Mouse (Mus musculus) ovary, adult 10 weeks (tissue): ENCODE results near the gene Krtap1-5. TPM values are rescaled to one million over a fixed set of nuclear protein-coding genes. Genes with fewer than 3 reads are reported as not detected.

Source experiments
- polyA plus RNA-seq: library from polyadenylated mRNA; stranded (reverse); fragments of 350-450 nt; fragmentation: Illumina TruSeq; extraction: RNeasy Lipid Tissue Mini Kit (QIAGEN cat#74804); gene quantifications from one replicate; pipeline ENCODE4 v1.2.3, GENCODE M21; 2014

The Krtap1-5 gene
- not detected for polyA plus RNA-seq

DNA sequence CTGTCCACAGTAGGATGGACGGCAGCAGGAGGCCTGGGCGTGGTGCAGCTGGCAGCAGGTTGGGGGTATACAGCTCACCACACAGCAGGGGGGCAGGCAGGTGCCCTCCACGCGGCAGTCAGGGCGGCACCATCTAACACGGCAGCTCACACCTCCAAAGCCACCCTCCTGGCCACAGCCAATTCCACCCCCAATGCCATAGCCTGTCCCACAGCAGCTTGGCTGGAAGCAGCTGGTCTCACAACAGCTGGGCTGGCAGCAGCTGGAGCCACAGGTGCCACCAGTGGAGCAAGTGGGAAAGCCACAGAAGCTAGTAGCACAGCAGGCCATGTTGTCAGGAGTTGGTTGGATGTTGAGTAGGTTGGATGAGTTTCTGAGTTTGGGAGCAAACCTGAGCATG is at the start of gene Krtap1-5:
Gene Krtap1-5 (minus strand): TSS at position 381 of the 400 bp plus-strand sequence.

DNA sequence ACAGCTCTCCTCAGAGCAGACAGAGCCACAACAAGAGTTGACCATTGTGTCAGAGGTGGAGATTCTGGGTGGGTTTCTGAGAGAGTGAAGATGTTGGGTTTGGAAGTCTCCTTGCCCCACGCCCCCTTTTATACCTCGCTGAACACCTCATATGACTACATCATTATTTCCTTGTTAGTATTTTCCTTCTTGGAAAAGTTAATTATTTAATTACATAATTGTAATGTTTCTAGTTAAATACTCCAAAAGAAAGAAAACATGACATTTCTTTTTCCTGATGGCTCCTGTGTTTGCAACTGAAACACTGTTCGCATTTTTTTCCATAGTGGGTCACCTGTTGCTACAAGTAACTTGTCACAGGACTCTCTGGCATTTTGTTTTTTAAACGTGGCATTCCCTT is 47.3 kb upstream of the Krtap1-5 start, which contains the start of gene Krtap4-1:
Gene Krtap4-1 (minus strand): TSS at position 101 of the 400 bp plus-strand sequence.

DNA sequence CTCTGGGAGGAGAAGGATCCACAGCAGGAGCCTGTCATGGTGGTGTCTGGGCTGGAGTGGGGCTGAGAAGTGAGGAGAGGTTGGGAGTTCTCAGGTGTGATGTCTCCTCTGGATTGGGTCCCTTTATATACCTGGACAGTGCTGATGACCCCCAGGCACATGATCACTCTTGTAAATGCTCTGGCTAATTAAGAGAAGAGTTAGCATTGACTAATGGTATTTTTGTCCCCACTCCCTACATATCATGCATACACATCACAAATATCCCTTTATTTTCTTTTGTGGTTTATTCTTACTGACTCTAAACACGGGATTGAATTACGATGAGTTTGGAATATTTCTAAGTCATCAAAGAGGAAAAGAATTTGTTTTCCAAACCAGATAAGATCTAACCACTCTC is 39.5 kb upstream of the Krtap1-5 start, which contains the start of gene Gm11562:
Gene Gm11562 (minus strand): TSS at position 101 of the 400 bp plus-strand sequence.

DNA sequence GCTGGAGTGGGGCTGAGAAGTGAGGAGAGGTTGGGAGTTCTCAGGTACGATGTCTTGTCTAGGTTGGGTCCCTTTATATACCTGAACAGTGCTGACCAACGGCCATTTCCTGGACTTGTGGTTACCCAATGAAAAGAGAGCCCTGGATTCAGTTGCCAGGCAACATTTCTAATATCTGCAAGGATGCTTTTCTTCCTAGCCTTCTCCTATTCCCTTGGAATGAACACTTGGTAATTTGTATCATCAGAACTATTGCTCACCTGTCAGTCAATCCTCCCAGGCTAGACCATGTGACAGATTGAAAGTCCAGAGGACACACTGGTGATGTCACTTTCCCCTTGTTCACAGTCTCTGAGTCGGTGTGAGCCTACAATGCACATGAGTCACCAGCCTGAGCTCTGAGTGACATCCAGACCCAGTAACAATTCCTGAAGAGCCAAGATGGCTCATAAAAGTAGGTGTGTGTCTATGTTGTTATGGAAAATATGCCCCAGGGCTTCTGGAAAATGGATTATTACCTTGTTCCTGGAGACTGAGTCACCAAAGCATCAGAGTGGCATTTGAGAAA is 34.1 kb upstream of the Krtap1-5 start, which contains the start of gene Krtap2-4:
Gene Krtap2-4 (minus strand): TSS at position 51 of the 568 bp plus-strand sequence.

DNA sequence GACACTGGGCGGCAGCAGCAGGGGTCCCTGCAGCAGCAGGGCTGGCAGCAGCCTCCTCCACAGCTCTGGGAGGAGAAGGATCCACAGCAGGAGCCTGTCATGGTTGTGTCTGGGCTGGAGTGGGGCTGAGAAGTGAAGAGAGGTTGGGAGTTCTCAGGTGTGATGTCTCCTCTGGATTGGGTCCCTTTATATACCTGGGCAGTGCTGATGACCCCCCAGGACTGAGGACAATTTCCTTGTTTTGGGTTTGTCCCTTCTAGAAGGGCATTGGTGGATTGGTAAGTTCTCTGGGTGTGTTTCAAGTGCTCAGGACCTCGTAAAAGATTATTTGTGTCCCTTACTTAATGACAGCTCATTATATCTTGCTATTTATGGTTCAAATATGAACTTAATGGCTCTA is 29.3 kb upstream of the Krtap1-5 start, which contains the start of gene Gm11937:
Gene Gm11937 (minus strand): TSS at position 101 of the 400 bp plus-strand sequence.

DNA sequence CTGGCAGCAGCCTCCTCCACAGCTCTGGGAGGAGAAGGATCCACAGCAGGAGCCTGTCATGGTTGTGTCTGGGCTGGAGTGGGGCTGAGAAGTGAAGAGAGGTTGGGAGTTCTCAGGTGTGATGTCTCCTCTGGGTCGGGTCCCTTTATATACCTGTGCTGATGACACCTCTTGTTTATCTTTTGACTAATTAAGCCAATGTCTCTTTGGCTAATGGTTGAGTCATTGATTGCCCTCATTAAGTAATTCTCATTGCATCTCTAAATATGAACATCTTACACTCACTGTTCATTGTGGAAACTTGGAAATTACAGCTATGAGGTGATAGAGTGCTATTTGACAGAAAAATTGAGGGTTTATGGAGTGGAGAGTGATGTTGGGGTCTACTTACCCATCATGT is 22.4 kb upstream of the Krtap1-5 start, which contains the start of gene Gm11938:
Gene Gm11938 (minus strand): TSS at position 101 of the 400 bp plus-strand sequence.

DNA sequence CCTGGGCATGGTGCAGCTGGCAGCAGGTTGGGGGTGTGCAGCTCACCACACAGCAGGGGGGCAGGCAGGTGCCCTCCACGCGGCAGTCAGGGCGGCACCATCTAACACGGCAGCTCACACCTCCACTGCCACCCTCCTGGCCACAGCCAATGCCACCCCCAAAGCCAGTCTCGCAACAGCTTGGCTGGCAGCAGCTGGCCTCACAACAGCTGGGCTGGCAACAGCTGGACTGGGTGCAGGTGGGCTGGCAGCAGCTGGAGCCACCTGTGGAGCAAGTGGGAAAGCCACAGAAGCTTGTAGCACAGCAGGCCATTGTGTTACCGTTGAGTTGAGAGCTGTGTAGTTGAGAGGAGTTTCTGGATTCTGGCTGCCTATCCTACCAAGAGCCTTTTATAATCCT is 16.9 kb upstream of the Krtap1-5 start, which contains the start of gene Krtap9-3:
Gene Krtap9-3 (minus strand): TSS at position 364 of the 400 bp plus-strand sequence.

DNA sequence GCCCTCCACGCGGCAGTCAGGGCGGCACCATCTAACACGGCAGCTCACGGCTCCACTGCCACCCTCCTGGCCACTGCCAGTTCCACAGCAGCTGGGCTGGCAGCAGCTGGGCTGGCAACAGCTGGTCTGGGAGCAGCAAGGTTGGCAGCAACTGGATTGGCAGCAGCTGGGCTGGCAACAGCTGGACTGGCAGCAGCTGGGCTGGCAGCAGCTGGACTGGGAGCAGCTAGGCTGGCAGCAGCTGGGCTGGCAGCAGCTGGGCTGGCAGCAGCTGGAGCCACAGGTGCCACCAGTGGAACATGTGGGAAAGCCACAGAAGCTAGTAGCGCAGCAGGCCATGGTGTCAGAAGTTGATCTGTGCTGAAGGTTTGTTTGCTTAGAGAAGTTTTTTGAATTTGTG is 10.2 kb upstream of the Krtap1-5 start, which contains the start of gene Krtap1-3:
Gene Krtap1-3 (minus strand): TSS at position 359 of the 400 bp plus-strand sequence.

DNA sequence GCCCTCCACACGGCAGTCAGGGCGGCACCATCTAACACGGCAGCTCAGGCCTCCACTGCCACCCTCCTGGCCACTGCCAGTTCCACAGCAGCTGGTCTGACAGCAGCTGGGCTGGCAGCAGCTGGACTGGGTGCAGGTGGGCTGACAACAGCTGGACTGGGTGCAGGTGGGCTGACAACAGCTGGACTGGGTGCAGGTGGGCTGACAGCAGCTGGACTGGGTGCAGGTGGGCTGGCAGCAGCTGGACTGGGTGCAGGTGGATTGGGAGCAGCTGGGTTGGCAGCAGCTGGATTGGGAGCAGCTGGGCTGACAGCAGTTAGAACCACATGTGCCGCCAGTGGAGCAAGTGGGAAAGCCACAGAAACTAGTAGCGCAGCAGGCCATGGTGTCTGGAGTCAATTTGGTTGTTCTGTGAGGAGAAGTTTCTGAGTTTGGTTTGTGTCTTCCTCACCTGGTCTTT is 2.5 kb upstream of the Krtap1-5 start, which contains the start of gene Krtap1-4:
Gene Krtap1-4 (minus strand): TSS at position 410 of the 460 bp plus-strand sequence.

DNA sequence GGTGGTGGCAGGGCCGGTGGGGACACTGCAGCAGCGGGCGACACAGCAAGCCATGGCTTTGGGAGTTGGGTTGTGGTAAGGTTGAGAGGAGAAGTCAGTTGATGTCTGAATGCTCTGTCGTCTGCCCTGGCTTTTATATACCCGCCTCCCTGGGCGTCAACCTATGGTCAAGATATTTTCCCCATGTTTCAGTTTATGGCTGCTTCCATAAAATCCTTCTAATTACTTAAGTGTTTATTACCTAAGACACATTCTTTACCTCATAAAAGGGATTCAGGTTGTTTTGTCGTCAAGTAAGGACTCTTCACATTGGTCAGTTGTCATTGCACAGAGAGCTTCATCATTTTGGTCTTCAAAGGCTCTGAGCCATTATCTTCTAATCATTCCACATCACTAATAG is 14.3 kb downstream of the Krtap1-5 start, which contains the start of gene Krtap3-1:
Gene Krtap3-1 (minus strand): TSS at position 101 of the 400 bp plus-strand sequence.

DNA sequence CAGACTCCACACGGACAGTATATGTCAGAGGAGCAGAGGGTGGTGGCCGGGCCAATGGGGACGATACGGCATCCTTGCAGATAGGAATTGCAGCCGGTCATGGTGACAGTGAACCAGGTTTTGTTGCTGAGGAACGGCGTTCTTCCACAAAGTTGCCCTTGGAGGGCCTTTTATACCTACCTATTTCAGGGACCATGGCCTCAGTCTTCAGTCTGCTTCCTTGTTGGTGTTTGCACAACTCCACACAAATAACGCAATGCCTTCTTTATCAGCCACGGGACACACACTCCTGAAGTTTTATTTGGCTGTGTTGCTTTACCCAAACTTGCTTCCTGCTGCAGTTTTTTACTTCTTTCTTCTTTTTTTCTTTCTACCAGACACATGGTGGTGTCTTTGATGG is 21.4 kb downstream of the Krtap1-5 start, which contains the start of gene Gm11939:
Gene Gm11939 (minus strand): TSS at position 101 of the 400 bp plus-strand sequence.

DNA sequence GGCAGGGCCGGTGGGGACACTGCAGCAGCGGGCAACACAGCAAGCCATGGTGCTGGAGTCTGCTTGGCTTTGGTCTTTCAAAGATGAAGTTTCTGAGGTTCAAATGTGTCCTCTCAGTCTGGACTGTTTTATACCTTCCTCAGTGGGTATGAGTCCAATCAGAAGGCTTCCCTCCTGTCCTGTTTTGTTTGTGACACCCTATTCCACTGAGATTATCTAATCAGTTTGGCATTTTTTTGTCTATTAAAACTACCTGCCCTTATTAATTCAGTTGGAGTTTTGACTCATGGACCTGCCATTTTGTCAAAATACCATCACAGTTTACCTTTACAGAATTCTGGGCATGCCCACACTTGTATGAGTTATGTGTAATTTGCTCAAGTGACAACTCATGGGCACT is 24.1 kb downstream of the Krtap1-5 start, which contains the start of gene Krtap3-2:
Gene Krtap3-2 (minus strand): TSS at position 101 of the 400 bp plus-strand sequence.

DNA sequence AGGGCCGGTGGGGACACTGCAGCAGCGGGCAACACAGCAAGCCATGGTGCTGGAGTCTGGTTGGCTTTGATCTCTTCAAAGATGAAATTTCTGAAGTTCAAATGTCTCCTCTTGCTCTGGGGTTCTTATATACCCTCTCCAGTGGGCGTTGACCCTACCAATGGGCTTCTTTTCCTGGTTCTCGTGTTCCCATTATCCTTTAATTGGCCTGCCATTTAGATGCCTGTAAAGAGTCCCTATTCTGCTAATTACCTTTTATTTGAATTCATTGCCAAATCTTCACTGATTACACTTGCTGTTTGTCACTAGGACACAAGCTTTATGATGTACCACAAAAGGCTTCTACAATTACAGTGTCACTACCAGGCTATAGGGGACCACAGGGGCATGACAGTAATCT is 30.1 kb downstream of the Krtap1-5 start, which contains the start of gene Krtap3-3:
Gene Krtap3-3 (minus strand): TSS at position 101 of the 400 bp plus-strand sequence.

Other genes with a start within 250 kb of the Krtap1-5 start
- not detected for gene Krt26, start 243.1 kb downstream of the Krtap1-5 start, polyA plus RNA-seq
- not detected for gene Krt27, start 229.9 kb downstream of the Krtap1-5 start, polyA plus RNA-seq
- gene Krt28, start 206.1 kb downstream of the Krtap1-5 start, polyA plus RNA-seq: not detected
- 13.0 TPM for gene Krt10, start 191.7 kb downstream of the Krtap1-5 start, polyA plus RNA-seq
- not detected for gene Krt12, start 158.8 kb downstream of the Krtap1-5 start, polyA plus RNA-seq
- gene Krt20, start 142.9 kb downstream of the Krtap1-5 start, polyA plus RNA-seq: 3.6 TPM
- 0.29 TPM for gene Krt23, start 87.9 kb downstream of the Krtap1-5 start, polyA plus RNA-seq
- gene Krt39, start 59.7 kb downstream of the Krtap1-5 start, polyA plus RNA-seq: not detected
- not detected for gene Krt40, start 37.9 kb downstream of the Krtap1-5 start, polyA plus RNA-seq
- gene Krtap3-3, start 30.2 kb downstream of the Krtap1-5 start, polyA plus RNA-seq: not detected
- gene Krtap3-2, start 24.2 kb downstream of the Krtap1-5 start, polyA plus RNA-seq: not detected
- gene Gm11939, start 21.6 kb downstream of the Krtap1-5 start, polyA plus RNA-seq: not detected
- gene Krtap3-1, start 14.4 kb downstream of the Krtap1-5 start, polyA plus RNA-seq: not detected
- gene Krtap1-4, start 2.6 kb upstream of the Krtap1-5 start, polyA plus RNA-seq: not detected
- gene Krtap1-3, start 10.3 kb upstream of the Krtap1-5 start, polyA plus RNA-seq: not detected
- not detected for gene Krtap9-3, start 17.1 kb upstream of the Krtap1-5 start, polyA plus RNA-seq
- not detected for gene Gm11938, start 22.3 kb upstream of the Krtap1-5 start, polyA plus RNA-seq
- gene Gm11937, start 29.2 kb upstream of the Krtap1-5 start, polyA plus RNA-seq: not detected
- gene Krtap2-4, start 33.8 kb upstream of the Krtap1-5 start, polyA plus RNA-seq: not detected
- gene Gm11562, start 39.4 kb upstream of the Krtap1-5 start, polyA plus RNA-seq: not detected
- not detected for gene Krtap4-1, start 47.2 kb upstream of the Krtap1-5 start, polyA plus RNA-seq
- not detected for gene Krtap4-2, start 54.1 kb upstream of the Krtap1-5 start, polyA plus RNA-seq
- gene Krtap4-7, start 63.1 kb upstream of the Krtap1-5 start, polyA plus RNA-seq: not detected
- not detected for gene Gm11555, start 69.2 kb upstream of the Krtap1-5 start, polyA plus RNA-seq
- not detected for gene Gm11563, start 77.9 kb upstream of the Krtap1-5 start, polyA plus RNA-seq
- gene Krtap4-6, start 84.9 kb upstream of the Krtap1-5 start, polyA plus RNA-seq: not detected
- gene Gm14190, start 109.7 kb upstream of the Krtap1-5 start, polyA plus RNA-seq: not detected
- gene Gm14180, start 153.3 kb upstream of the Krtap1-5 start, polyA plus RNA-seq: not detected
- not detected for gene Gm11595, start 191.9 kb upstream of the Krtap1-5 start, polyA plus RNA-seq
- not detected for gene Krtap4-8, start 199.7 kb upstream of the Krtap1-5 start, polyA plus RNA-seq
- not detected for gene Krtap4-9, start 204.2 kb upstream of the Krtap1-5 start, polyA plus RNA-seq
- not detected for gene Gm11596, start 212.5 kb upstream of the Krtap1-5 start, polyA plus RNA-seq
- gene Gm11569, start 217.9 kb upstream of the Krtap1-5 start, polyA plus RNA-seq: not detected
- gene Gm11554, start 223.4 kb upstream of the Krtap1-5 start, polyA plus RNA-seq: not detected
- gene Krtap4-13, start 228.9 kb upstream of the Krtap1-5 start, polyA plus RNA-seq: not detected
- gene Gm11564, start 234.7 kb upstream of the Krtap1-5 start, polyA plus RNA-seq: not detected